Mouse (Mus musculus) thymus, postnatal 10 days (tissue): ENCODE results near the gene Cnot3.
"Not testable (repeated sequence)": the region's sequence is repeated elsewhere in the genome, so short reads cannot be mapped to it uniquely, and the experiment has no call there.

Experiments used
- DNase-seq, 2 experiments: peaks; one replicate each; pipeline ENCODE4 v3.0.0; 2021; ENCODE audit warnings: low spot score in 2 of 2

Cnot3 gene

GRCm38 (mm10) chr7:3646641-3647040, 1.6 kb downstream of the Cnot3 start:
- no peak for DNase-seq

- no peak for DNase-seq
Measured at GRCm38 (mm10) chr7:3656966-3657365, 11.9 kb downstream of the Cnot3 start.

DNA sequence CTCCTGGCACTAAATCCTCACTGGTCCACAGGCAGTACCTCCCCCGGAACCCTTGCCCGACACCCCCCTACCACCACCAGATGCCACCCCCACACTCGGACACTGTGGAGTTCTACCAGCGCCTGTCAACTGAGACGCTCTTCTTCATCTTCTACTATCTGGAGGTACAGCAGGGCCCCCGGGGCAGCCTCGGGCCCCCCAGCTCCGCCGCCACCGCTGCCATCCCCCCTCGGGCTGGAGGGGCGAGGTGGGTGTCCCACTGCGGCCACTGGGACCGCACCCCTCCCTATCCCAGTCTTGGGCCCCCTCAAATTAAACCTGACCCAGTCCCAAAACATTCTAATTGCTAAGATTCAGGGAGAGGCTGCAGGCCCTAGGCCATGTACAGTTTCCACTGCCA, 13.5 kb downstream of the Cnot3 start:
- no peak for DNase-seq

GRCm38 (mm10) chr7:3664524-3665214, 19.6 kb downstream of the Cnot3 start:
- DNase-seq: no peak

GRCm38 (mm10) chr7:3665215-3666114, 20.4 kb downstream of the Cnot3 start, which contains the start of gene Leng1:
Gene Leng1 (minus strand): TSS chr7:3665840.
- peak; percentile 85 to 88 for DNase-seq

GRCm38 (mm10) chr7:3666921-3667391, 21.9 kb downstream of the Cnot3 start:
- DNase-seq: no peak

GRCm38 (mm10) chr7:3674507-3675227, 29.6 kb downstream of the Cnot3 start:
- DNase-seq: peak; percentile 64 to 89

DNA sequence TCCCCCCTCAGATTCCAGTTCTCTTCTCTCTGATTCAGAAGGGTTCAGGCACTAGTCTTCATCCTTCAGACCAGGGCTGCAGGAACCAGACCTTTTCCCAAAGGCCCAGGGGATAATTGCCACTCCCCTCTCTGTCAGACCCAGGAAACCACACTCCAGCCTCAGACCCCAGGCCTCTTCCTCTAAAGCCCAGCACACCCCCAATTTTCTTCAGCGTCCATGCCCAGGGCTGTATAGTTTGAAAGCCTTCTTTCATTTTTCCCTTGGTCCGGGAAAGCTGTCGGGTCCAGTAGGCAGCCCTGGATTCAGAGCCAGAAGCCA, 30.1 kb downstream of the Cnot3 start:
- DNase-seq: no peak

GRCm38 (mm10) chr7:3676371-3676770, 31.3 kb downstream of the Cnot3 start:
- no peak for DNase-seq

DNA sequence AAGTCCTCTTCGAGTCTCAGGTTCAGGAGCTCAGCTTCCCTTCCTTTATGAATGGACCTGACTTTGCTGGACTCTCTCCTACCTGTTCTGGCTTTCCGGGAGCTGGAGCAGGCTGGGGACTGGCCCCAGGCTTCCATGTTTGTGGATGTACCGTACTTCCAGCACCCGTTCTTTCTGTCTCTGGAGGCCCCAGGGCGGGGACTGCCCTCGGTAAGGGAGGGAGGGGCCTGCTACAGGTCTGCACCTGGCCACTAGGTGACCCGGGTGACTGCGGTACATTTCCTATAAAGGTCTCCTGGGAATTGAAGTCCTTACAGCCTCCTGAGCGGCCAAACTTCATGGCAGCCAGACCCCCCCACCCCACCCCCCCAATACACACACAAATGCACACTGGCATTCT, 32.3 kb downstream of the Cnot3 start, which contains the start of gene Tmc4:
Gene Tmc4, minus strand, starts transcription at position 212 of the 400 bp plus-strand sequence.
- DNase-seq: no peak

DNA sequence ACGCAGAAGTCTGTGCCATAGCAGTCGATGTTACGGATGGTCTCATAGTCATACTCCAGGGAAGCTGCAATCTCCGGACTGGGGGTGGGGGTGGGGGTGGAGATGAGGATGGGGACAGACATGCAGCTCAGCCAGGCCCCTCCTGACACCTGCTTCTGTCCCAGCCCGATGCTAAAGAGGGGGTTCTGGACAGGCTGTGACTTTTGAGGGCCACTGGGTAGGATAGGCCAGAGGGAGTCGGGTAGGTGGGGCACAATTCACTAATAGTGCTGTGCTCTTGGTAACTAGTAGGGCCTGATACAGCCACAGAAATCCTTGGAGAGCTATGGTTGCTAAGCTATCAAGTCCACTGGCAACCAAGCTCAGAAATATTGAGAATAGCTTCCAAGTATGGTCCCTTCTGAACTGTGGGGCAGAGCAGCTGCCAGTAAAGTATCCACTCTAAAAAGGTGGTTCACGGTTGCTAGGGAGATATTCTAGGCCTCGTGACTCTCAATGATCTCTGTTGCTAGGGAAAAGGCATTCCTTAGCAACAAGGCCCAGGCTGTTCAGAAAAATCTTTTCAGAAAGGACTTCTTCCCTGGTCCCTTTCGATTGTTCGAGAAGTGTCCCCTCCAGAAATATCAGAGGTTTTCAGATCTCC, 39.0 kb downstream of the Cnot3 start:
- no peak for DNase-seq

DNA sequence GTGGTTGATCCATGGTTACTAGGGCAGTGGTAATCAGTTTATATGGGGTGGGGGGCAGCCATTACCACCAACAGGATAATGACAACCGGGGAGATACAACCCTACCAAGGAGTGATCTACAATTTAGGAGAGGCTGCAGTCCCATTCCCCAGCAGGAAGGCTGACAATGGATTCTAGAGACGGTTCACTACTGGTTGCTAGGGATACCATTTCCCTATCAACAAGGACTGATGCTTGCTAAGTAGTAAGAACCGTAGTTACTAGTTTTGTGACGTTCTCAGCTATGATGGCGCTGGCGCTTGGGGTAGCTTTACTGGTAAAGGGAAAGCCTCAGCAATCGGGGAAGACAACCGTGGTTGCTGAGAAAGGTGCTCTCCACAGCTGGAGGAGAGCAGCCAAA, 39.6 kb downstream of the Cnot3 start:
- DNase-seq: no peak

GRCm38 (mm10) chr7:3685400-3686187, 40.5 kb downstream of the Cnot3 start:
- no peak for DNase-seq

GRCm38 (mm10) chr7:3691919-3692318, 46.9 kb downstream of the Cnot3 start:
- DNase-seq: no peak

GRCm38 (mm10) chr7:3692382-3692986, 47.4 kb downstream of the Cnot3 start, which contains the start of gene Tsen34:
Gene Tsen34 (plus strand): TSS chr7:3692863.
- no peak for DNase-seq

DNA sequence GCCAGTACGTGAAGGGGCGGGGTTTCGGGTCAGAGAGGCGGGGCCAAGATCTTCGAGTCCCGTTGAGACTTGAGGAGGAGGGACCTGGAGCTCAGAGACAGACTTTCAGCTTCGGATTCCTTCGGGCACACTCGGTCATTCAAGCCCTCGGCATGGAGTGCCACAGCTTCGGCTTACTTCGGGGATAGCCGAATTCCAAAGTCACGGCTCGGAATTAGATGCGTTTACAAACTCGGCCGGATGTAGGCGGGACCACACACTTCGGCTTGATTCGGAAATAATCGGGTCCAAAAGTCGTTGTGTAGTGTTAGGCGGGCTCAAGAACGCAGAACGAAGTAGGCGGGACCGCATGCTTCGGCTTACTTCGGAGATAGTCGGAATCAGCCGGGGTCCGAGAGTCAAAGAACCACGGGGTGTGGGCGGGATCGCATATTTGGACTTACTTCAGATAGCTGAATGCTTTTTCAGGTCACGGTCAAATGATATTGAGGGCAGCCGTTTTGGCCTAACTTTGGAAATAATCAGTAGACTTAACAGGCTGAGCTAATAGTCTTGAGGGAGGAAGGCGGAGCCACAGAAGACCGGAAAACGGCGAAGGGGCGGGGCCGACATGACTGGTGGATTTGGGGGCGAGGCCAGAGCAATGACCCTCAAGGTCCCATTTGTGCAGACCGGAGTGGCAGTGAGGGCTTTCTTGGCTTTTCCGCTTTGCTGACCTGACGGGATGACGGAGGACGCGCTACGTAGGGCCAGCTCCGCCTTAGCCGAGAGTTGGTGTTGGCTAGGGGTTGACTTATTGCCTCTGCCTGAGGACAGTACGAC, 48.1 kb downstream of the Cnot3 start, which contains the start of gene Mboat7:
Gene Mboat7, minus strand, starts transcription at position 537 of the 822 bp plus-strand sequence.
- DNase-seq: peak; percentile 96 to 99

GRCm38 (mm10) chr7:3693809-3694075, 48.7 kb downstream of the Cnot3 start:
- DNase-seq: no peak

DNA sequence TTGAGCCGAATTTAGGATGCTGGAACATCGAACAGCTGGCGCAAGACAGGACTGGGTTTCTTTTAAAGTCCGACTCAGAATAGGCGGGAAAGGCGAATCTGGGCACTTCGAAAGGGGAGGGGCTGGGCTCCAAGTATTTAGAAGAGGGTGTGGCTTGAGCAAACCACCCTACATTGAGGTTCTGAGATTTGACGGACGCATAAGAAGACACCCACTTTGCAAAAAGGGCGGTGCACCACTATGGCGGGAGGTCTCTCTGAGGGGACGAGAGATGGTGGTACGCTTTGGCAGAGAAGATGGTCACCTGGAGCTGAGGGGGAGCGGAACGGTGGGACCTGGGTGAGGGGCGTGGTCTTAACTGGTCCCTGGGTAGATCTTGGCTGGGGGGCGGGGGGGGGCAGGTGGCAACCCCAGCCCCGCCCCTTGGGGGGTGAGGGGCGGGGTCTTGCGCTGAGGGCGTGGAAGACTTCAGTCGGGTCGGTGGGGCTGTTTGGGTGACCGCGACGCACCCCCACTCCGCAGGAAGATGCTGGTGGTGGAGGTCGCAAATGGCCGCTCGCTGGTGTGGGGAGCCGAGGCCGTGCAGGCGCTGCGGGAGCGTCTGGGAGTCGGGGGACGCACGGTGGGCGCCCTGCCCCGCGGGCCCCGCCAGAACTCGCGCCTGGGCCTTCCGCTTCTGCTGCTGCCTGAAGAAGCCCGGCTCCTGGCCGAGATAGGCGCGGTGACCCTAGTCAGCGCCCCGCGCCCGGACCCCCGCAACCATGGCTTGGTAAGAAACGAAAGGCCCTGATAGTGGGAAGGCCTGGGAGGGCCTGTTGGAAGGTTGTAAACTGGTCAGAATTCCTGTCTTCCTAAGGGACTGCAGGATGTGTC, 49.2 kb downstream of the Cnot3 start:
- DNase-seq: peak; percentile 42 to 58

DNA sequence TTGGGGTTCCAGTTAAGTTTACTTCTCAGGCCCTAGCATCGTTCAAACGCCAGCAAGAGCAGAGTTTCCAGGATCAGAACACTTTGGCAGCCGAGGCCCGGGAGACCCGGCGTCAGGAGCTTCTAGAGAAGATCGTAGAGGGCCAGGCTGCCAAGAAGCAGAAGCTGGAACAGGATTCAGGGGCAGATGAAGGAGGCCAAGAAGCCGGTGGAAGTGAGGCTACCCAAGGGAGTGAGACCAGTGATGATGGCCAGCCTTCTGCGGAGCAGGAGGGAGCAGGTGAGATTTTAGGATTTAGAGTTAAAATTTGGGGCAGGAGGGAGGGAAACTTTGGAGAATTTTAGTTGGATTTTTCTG, 49.9 kb downstream of the Cnot3 start:
- DNase-seq: not testable (repeated sequence)
